Mouse (Mus musculus): ENCODE data around the gene Psmb3.
"Not testable (repeated sequence)": the region's sequence is repeated elsewhere in the genome, so short reads cannot be mapped to it uniquely, and the experiment has no call there.

The Psmb3 gene

GRCm38 (mm10) chr11:97717369-97718280 lies 14.4 kb downstream of the Psmb3 start:
- in situ Hi-C loops (cut with MboI), result no loop called here

GRCm38 (mm10) chr11:97718281-97718860 lies 15.2 kb downstream of the Psmb3 start:
- in situ Hi-C loops (cut with MboI), result no loop called here

DNA sequence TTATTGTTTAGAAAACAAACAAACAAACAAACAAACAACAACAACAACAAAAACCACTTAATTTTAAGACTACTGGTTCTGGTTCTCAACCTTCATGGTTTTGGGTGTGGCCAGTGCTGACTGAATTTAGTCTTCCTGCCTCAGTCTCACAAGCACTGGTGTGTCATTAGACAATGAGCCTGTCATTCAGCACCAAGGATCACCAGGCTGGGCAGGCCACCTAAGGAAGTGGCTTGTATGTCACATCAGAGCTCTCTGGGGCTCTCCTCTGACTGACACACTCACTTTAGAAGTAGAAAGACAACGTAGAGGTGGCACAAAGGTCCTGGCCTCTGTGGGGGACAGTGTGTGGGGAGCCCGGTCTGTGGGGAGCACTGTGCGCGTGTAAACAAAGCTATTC lies 15.8 kb downstream of the Psmb3 start:
- in situ Hi-C loops (cut with MboI), result no loop called here

- in situ Hi-C loops (cut with MboI), result no loop called here
Observed at GRCm38 (mm10) chr11:97721338-97721737, 18.1 kb downstream of the Psmb3 start.

DNA sequence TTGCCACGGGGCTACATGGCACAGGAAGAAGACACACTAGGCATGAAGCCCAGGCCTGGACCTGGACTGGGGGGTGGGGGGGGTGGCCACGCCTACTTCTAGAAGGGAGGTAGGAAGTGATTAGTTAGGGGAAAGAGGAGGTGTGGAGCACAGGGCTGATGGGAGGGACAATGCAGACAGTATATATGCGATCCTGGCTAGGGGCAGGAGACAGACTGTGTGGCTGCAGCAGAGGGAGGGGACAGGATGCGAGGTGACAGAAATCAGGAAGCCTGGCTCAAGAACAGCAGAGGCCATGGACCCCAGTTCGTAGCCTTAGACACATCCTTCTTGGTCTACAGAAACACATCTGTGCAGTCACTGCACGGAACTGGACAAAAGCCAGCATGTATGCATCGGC lies 20.5 kb downstream of the Psmb3 start:
- in situ Hi-C loops (cut with MboI), result no loop called here

- in situ Hi-C loops (cut with MboI), result no loop called here
Observed at GRCm38 (mm10) chr11:97728311-97728710, 25.1 kb downstream of the Psmb3 start.

- in situ Hi-C loops (cut with MboI), result no loop called here
Observed at GRCm38 (mm10) chr11:97728730-97729129, 25.5 kb downstream of the Psmb3 start.

GRCm38 (mm10) chr11:97733689-97734088 lies 30.5 kb downstream of the Psmb3 start:
- in situ Hi-C loops (cut with MboI), result no loop called here

GRCm38 (mm10) chr11:97734810-97735209 lies 31.6 kb downstream of the Psmb3 start:
- in situ Hi-C loops (cut with MboI), result not testable (repeated sequence)

- in situ Hi-C loops (cut with MboI), result no loop called here
Observed at GRCm38 (mm10) chr11:97736645-97737044, 33.4 kb downstream of the Psmb3 start.

DNA sequence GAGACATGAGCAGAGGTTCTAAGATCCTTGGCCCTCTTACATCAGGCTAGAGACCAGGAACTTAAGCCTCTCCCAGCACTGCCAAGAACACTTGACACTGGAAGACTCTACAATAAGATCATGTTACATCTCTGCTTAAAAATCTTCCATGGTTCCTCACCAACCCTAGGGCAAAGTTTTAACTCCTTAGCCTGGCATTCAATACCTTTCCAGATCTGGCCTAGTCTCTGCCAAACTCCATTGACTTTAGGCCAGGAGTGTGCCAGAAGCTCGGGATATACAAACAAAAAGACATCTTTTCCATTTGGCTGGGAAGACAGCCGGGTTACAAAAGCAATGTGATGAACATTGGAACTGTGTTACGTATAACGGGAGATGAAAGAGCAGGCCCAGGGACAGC lies 34.4 kb downstream of the Psmb3 start:
- in situ Hi-C loops (cut with MboI), result no loop called here

DNA sequence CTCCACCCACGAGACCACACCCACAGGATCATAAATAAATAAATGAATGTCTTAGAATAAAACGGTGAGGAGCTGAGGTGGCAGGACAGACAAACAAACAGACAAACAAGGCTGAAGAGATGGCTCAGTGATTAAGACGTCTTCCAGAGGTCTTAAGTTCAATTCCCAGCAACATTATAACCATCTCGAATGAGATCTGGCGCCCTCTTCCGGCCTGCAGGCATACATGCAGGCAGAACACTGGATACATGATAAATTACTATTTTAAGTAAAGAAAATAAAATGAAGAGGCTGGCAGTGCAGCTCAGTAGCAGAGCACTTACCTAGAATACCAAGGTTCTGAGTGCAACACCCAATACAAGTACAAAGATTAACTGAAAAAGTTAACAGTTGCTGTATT lies 35.5 kb downstream of the Psmb3 start:
- in situ Hi-C loops (cut with MboI), result no loop called here

DNA sequence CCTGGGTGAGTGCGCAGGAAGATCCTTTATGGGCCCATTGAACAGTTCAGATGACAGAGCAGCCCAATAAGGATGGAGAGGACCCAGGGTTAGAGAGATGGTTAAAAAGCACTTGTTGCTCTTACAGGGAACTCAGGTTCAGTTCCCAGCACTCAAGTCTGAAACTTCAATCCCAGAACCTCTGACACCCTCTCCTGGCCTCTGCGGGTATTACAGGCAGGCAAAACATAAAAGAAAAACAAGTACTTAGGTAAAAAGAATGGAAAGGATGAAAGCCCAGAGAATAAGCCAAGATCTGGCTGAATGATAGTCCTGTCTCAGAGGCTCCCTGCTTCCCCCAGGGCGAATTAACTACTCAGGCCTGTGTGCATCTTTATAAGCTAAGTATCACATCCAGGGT lies 36.0 kb downstream of the Psmb3 start:
- in situ Hi-C loops (cut with MboI), result no loop called here

- in situ Hi-C loops (cut with MboI), result no loop called here
Observed at GRCm38 (mm10) chr11:97740190-97740589, 37.0 kb downstream of the Psmb3 start.

DNA sequence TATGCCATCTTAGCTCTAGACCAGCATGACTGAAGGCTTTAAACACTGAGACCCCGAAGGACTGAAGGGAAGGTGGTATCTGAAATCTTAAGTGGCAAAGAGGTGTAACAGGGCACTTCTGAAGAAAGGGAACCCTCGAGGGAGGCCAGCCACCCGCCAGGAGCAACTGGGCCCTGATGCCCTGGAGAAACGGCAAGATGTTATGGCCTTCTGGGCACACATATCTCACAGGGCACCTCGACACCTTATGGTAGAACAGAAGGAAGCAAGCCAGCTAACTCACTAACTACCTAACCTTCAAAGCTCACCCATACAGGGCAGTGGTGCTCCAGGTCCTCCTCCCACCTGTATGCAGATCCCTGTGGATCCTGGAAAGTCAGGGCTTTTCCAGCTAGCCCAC lies 39.0 kb downstream of the Psmb3 start:
- in situ Hi-C loops (cut with MboI), result no loop called here

DNA sequence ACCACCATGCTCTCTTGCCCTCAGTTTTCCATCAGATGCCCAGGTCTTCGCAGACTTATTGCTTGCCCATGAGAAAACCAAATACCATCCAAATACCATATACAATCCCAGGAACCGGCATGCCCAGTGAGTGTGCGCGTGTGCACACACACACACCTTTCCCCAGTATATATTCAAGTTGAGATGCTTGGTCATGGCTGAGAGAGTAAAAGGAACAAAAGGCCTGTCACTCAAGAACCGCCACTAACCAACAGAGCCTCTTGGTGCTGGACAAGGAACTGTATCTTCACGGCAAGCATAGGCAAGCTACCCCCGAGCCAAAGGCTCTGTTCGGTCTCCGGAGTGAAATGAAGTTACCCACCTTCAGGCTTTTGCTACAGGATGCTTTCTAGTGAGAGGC lies 39.4 kb downstream of the Psmb3 start:
- in situ Hi-C loops (cut with MboI), result no loop called here

DNA sequence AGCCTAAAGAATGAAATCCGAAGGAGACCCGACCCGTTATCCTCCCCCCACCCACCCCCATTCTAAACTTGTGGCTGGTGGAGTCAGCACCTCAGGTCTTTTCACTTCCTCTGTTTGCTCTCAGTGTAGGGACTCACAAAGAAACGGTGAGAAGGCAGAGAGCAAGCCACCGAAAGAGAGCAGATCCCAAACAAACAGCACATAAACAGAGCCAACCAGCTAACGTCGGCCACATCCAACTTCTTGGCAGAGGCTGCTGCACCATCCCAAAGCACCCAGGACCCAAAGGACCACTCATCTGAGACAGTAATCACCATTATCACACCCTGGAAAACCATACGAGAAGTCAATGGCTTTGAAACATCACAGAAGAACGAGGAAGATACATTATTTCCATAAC lies 40.2 kb downstream of the Psmb3 start:
- in situ Hi-C loops (cut with MboI), result no loop called here

DNA sequence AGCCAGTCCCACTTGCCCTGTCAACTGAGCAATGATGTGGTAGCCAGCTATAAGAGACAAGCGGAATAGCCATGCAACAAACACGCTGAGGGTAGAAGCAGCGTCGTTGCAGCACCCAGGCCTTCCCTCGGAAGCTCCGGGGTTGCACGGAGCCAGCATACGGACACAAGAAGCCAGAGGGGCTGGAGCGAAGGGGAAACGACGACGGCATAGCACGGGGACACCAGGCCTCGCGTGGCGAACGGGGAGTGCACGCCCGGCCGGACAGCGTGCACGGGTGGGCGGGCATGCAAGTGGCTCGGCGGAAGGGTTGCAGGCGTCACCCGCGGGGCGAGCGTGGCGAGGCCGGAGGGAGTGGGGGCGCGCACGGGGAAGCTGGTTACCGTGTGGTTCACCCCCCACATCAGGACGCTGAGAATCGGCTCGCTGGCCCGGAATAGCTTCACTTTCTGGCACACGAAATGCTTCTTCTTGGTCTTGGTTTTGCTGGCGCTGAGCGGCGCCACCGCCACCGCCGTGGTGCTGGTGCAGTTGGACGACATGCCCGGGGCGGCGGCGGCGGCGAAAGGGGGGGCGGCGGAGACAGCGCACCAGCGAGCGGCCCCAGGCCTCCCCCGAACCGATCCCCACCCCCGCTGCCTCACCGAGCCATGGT lies 41.0 kb downstream of the Psmb3 start, which contains the start of gene Pip4k2b:
Gene Pip4k2b, minus strand, starts transcription at position 642 of the 655 bp plus-strand sequence.
- in situ Hi-C loops (cut with MboI), result no loop called here

- in situ Hi-C loops (cut with MboI), result no loop called here
Observed at GRCm38 (mm10) chr11:97744718-97745330, 41.6 kb downstream of the Psmb3 start.

DNA sequence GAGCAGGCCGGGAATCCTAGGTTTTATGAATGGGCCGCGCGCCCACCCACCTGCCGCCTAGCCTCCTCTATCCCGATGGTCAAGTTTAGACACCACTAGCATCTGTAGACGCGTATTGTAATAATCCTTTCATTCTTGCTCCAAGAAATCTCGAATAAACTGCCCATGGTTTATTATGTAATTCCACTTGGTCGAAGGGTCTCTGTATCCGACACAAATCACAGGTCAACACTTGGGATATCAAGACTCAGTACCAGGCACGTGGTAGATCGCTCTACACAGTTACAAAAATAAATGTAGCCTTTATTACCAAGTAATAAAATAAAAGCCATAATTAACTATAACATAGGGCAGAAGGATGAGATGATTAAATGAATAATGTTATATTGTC lies 42.1 kb downstream of the Psmb3 start:
- in situ Hi-C loops (cut with MboI), result no loop called here

DNA sequence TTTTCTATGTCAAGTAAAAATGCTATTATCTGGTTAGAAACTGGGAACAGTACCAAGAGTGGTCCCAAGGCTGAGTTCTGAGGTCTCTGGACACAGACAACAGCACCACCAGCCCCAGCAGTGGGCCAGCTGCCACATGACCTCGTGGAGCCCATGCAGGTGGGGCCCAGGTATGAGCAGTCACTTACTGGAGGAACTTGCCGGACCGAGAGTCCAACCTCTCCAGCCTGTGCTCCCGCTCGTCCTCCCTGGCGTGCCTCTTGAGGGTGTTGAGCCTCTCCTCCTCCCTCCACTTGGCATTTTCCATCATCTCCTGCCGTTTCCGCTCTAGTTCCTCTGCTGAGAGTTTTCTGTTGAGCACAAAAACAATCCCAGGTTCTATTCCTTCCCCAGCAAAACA lies 44.6 kb downstream of the Psmb3 start:
- in situ Hi-C loops (cut with MboI), result no loop called here

- in situ Hi-C loops (cut with MboI), result no loop called here
Observed at GRCm38 (mm10) chr11:97748496-97748895, 45.3 kb downstream of the Psmb3 start.
